Mouse (Mus musculus): ENCODE data around the gene Olfr47. TPM values are rescaled to one million over a fixed set of nuclear protein-coding genes. Genes with fewer than 3 reads are reported as not detected.
"Not testable (repeated sequence)": the region's sequence is repeated elsewhere in the genome, so short reads cannot be mapped to it uniquely, and the experiment has no call there.

The Olfr47 gene
- not detected in 2 replicates for polyA plus RNA-seq (2016; fragmentation: Nextera tagmentation; extraction: Ambion mirVana)

DNA sequence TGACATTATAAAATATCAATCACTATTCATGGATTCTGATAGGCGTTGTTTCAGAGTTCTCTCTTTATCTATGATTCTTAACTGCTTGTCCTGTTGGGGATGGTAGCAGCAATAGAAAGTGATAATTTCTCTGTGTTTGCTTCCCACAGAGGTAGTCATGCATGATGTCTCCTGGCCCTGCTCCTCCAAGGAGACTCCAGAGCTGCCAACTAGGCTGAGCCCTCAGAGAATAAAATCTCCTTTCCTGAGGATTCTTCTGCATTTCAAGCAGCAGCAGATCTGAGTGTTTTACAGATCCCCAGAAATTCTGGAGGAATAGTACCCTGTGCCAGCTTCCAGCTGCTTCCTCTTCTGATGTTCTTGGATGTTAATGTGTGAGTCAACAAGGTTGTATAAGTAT is at the start of gene Olfr47:
Gene Olfr47, plus strand, starts transcription at position 275 of the 400 bp plus-strand sequence.
- H3K36me3 ChIP-seq; H3K9me3 ChIP-seq (replicated peaks); ATAC-seq; H3K9ac ChIP-seq; H3K27ac ChIP-seq; H3K27me3 ChIP-seq (replicated peaks); H3K4me2 ChIP-seq; H3K4me1 ChIP-seq; H3K4me3 ChIP-seq: not testable (repeated sequence)
- 60% methylated on average over 1 of the region's 1 CpGs for WGBS (ENCODE audit: insufficient replicate concordance)

DNA sequence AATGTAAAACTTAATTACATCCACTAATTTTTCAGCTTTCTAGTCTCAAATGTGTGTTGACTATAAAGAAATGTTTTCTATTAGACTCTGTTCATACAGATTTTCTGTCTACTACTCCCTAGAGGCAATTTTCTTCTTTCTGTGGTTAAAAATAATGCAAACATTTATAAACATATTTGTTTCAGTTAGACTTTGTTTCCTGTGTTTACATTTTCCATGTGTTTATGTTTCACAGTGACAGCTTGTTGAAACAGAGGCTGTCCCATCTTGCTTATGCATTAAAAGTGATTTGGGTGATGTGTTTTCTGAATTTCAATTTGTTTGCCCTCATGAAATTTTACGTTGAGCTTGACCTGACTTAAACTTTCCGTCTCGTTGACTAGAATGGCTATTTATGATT is 40.3 kb upstream of the Olfr47 start:
- Histone ChIP-seq H3K4me2 (no peak overlapping the region), H3K27me3 (replicated peaks) (no peaks in the 10 kb centered on the region), H3K9me3 (replicated peaks) (no peaks in the 10 kb centered on the region), H3K9ac (no peak overlapping the region), H3K4me3 (no peak overlapping the region), H3K36me3 (no peaks in the 10 kb centered on the region), H3K4me1 (no peaks in the 10 kb centered on the region), H3K27ac (no peak overlapping the region)
- no peak for ATAC-seq
- 64% methylated on average over 3 of the region's 3 CpGs for WGBS (ENCODE audit: insufficient replicate concordance)

DNA sequence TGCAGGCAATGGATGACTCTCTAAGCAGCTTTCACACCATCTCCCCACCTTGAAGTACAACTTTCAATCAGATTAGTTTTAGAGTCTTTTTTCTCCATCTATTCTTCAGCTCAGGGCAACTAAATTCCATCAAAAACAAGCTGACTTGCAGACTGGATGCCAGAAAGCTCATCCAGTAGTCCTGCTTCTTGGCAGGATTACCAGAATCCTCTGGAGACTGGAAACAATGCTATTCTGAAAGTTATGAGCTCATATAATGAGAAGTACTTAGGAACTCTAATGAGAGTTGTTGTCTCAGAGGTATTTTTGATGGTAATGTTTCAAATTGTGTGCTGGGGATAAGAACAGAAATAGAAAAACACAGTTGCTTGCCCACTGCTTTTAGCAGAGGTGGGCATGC is 34.5 kb upstream of the Olfr47 start, which contains the start of gene Olfr435:
Gene Olfr435, plus strand, starts transcription at position 366 of the 400 bp plus-strand sequence.
- H3K4me1 ChIP-seq, result no peaks in the 10 kb centered on the region

DNA sequence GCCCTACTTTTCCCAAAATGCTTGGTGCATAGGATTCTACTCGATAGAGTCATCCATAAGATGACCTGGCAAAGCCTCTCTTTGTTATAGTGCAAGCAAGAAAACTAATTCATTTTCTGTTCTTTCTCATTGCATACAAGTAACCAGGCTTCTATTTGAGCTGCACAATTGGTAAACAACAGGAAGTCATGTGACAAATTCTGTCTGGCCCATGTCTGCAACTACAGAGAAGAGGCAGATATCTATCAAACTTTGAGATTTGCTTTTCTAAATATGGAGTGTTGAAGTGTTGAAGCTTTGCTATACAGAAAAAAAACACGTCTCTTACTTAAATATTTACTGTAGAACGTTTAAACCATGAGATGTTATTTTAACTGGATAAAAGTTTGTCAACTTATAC is 33.2 kb upstream of the Olfr47 start:
- no peak overlapping the region for H3K4me3 ChIP-seq
- no peak overlapping the region for H3K9ac ChIP-seq
- no peaks in the 10 kb centered on the region for H3K9me3 ChIP-seq (replicated peaks)
- no peaks in the 10 kb centered on the region for H3K4me1 ChIP-seq
- 52% methylated on average over 3 of the region's 3 CpGs for WGBS (ENCODE audit: insufficient replicate concordance)
- no peak overlapping the region for H3K27ac ChIP-seq
- H3K4me2 ChIP-seq, result no peak overlapping the region
- no peaks in the 10 kb centered on the region for H3K36me3 ChIP-seq
- no peaks in the 10 kb centered on the region for H3K27me3 ChIP-seq (replicated peaks)
- ATAC-seq, result no peak

More for the DNA sequence above, 34.5 kb upstream of the Olfr47 start, which contains the start of gene Olfr435:
- H3K9ac ChIP-seq, result no peak within 1 kb of the TSS
- no peaks in the 10 kb centered on the region for H3K9me3 ChIP-seq (replicated peaks)
- no peaks in the 10 kb centered on the region for H3K36me3 ChIP-seq
- no peaks in the 10 kb centered on the region for H3K27me3 ChIP-seq (replicated peaks)
- ATAC-seq, result no peak
- H3K4me3 ChIP-seq, result no peak within 1 kb of the TSS
- no peak within 1 kb of the TSS for H3K27ac ChIP-seq
- no peak within 1 kb of the TSS for H3K4me2 ChIP-seq

DNA sequence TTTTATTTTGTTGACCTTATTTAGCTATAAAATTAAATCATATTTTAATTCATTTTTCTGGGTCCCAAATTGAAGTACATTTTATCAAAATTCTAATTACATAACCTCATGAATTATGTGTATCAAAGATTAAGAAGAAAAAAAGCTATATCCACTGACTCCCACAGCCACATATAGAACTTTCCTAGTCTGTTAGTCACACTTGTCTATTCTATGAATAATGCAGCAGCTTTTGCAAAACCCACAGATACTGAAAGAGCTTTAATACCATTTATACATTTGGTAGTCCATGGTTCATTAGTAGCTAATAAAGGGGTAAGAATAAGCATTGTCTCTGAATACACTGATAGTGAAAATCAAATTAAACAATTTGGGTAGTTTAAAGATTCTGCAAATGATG is 28.5 kb upstream of the Olfr47 start:
- no peak overlapping the region for H3K9ac ChIP-seq
- H3K36me3 ChIP-seq, result no peaks in the 10 kb centered on the region
- no peak overlapping the region for H3K4me3 ChIP-seq
- no peak overlapping the region for H3K4me2 ChIP-seq
- no peak for ATAC-seq
- no peaks in the 10 kb centered on the region for H3K9me3 ChIP-seq (replicated peaks)
- no peaks in the 10 kb centered on the region for H3K27me3 ChIP-seq (replicated peaks)
- no peak overlapping the region for H3K27ac ChIP-seq
- H3K4me1 ChIP-seq, result no peaks in the 10 kb centered on the region

DNA sequence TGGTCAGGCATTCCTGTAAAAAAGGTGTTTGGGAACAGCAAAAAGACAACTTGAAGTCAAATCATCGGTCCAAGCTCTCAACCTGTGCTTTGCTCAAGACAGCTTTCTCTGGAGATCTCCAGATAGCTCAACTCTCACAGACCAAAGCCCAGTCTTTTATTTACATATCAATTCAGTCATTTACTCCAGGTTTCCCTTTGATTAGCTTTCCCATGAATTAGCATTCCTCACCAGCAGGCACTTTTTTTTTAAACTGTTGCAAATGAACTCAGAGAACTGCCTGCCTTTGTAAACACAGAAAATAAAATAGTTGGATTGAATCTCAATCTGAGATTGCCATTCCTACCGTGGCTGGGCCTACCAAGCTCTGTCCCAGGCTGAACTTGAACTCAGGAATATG is 26.0 kb upstream of the Olfr47 start:
- Histone ChIP-seq H3K27me3 (replicated peaks) (no peaks in the 10 kb centered on the region), H3K4me3 (no peak overlapping the region), H3K27ac (no peak overlapping the region), H3K9me3 (replicated peaks) (no peaks in the 10 kb centered on the region), H3K9ac (no peak overlapping the region), H3K4me1 (no peaks in the 10 kb centered on the region), H3K4me2 (no peak overlapping the region), H3K36me3 (no peaks in the 10 kb centered on the region)
- ATAC-seq, result no peak
- WGBS (ENCODE audit: insufficient replicate concordance), result 38% methylated on average over 2 of the region's 2 CpGs

DNA sequence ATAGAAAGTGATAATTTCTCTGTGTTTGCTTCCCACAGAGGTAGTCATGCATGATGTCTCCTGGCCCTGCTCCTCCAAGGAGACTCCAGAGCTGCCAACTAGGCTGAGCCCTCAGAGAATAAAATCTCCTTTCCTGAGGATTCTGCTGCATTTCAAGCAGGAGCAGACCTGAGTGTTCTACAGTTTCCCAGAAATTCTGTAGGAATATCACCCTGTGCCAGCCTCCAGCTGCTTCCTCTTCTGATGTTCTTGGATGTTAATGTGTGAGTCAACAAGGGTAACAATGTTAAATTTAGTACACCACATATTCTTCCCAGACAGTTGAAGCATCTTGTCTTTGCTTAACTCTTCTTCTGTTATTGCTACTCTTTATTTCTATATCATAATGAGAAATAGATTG is 18.5 kb upstream of the Olfr47 start, which contains the start of gene Olfr434:
Gene Olfr434, plus strand, starts transcription at position 149 of the 400 bp plus-strand sequence.
- H3K36me3 ChIP-seq; H3K4me1 ChIP-seq; ATAC-seq; H3K4me3 ChIP-seq; H3K9me3 ChIP-seq (replicated peaks); H3K27ac ChIP-seq; H3K9ac ChIP-seq; H3K27me3 ChIP-seq (replicated peaks); H3K4me2 ChIP-seq: not testable (repeated sequence)

DNA sequence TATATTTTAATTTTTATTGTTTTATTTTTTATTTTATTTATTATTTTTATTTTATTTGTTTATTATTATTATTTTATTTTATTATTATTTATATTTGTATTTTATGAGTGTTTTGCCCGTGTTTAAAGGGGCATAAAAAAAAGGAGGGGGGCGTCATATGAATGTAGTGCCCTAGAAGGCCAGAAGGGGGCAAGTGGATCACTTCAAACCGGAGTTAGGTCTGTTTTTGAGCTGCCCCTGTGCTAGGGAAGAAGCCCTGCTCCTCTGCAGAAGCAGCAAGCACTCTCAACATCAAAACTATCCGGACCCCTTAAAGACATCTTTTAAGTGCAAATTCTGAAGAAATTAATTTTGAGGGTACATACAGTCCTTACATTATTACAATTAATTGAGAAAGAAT is 10.7 kb downstream of the Olfr47 start:
- no peak overlapping the region for H3K4me3 ChIP-seq
- H3K4me1 ChIP-seq, result no peaks in the 10 kb centered on the region
- no peak overlapping the region for H3K4me2 ChIP-seq
- H3K27ac ChIP-seq, result no peak overlapping the region
- no peaks in the 10 kb centered on the region for H3K27me3 ChIP-seq (replicated peaks)
- WGBS (ENCODE audit: insufficient replicate concordance), result 6% methylated on average over 4 of the region's 4 CpGs
- no peaks in the 10 kb centered on the region for H3K9me3 ChIP-seq (replicated peaks)
- no peak for ATAC-seq
- no peak overlapping the region for H3K9ac ChIP-seq
- H3K36me3 ChIP-seq, result no peaks in the 10 kb centered on the region

DNA sequence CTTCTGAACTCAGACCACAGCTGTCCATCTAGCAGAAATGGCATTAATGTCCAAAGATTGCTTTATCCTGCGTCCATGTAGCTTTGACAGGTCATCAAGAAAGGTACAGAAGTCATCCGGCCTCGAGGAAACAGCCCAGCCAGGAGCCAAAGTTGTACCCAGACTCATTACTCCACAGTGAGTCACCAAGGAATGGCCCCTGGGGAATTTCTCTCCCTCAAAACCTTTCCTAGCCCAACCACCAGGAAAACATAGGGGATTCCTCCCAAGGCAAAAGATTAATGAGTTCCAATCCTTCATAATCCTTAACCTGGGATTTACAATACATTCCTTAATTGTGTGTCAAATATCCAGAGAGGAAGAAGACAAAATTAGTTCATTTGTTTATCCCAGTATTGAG is 16.1 kb downstream of the Olfr47 start:
- ATAC-seq, result no peak
- Histone ChIP-seq H3K27me3 (replicated peaks) (no peaks in the 10 kb centered on the region), H3K4me1 (0 out of 2 replicates have a peak, but pooled peaks cover 3% of the 10 kb centered on the region), H3K27ac (no peak overlapping the region), H3K9ac (no peak overlapping the region), H3K4me3 (no peak overlapping the region), H3K36me3 (no peaks in the 10 kb centered on the region), H3K4me2 (no peak overlapping the region), H3K9me3 (replicated peaks) (no peaks in the 10 kb centered on the region)
- 41% methylated on average over 3 of the region's 3 CpGs for WGBS (ENCODE audit: insufficient replicate concordance)

DNA sequence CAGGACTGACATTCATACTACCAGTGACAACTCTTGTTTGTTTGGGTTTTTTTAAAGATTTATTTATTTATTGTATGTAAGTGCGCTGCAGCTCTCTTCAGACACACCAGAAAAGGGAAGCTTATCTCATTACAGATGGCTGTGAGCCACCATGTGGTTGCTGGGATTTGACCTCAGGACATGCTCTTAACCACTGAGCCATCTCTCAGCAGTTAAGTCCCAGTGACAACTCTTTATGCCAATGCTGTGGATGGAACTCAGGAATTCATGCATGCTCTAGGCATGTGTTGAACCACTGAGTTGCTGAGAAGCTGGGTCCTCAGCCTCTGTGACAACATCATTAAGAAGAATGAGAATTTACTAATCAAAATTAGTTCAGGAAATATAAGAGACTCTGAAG is 21.7 kb downstream of the Olfr47 start:
- Histone ChIP-seq H3K27me3 (replicated peaks) (no peaks in the 10 kb centered on the region), H3K4me3 (no peak overlapping the region), H3K36me3 (no peaks in the 10 kb centered on the region), H3K4me1 (0 out of 2 replicates have a peak, but pooled peaks cover 3% of the 10 kb centered on the region), H3K9me3 (replicated peaks) (no peaks in the 10 kb centered on the region), H3K4me2 (no peak overlapping the region), H3K27ac (no peak overlapping the region), H3K9ac (no peak overlapping the region)
- 24% methylated on average over 1 of the region's 1 CpGs for WGBS (ENCODE audit: insufficient replicate concordance)
- no peak for ATAC-seq

DNA sequence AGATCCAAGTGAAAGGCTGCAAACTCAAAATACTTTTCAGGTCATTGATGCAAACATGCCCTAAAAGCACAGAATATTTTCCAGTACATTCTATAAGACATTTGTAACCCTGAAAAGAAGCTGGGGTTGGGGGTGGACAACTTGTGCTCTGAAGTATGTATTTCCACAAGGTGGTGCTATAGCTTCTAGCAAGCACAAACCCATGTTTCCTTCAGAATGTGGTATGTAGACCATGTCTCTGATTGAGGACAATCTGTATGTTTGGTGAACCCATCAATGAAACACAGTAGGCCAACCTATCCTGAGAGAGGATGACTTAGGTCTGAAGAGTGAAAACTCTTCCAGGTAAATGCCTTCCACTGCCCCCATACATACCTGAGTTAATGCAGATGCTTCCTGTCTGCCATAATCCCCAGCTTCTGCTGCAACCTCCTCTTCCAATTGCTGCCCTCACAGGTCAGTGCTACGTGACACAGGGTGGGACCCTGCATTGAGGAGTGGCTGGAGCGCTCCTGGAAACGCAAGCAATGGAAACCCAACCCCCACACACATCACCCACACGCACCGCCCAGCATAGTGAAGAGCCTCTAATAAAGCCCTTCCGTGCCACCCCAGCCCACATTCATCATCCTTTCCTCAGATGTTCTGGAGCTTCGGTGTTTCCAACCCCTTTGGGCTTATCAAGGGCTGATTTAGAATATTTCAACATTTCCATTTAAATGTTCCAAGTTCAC is 23.0 kb downstream of the Olfr47 start:
- H3K4me3 ChIP-seq, result no peak overlapping the region
- H3K27ac ChIP-seq, result no peak overlapping the region
- no peak for ATAC-seq
- H3K9ac ChIP-seq, result no peak overlapping the region
- H3K9me3 ChIP-seq (replicated peaks), result no peaks in the 10 kb centered on the region
- no peak overlapping the region for H3K4me2 ChIP-seq
- H3K4me1 ChIP-seq, result 0 out of 2 replicates have a peak, but pooled peaks cover 3% of the 10 kb centered on the region
- no peaks in the 10 kb centered on the region for H3K27me3 ChIP-seq (replicated peaks)
- H3K36me3 ChIP-seq, result no peaks in the 10 kb centered on the region
- 58% methylated on average over 7 of the region's 7 CpGs for WGBS (ENCODE audit: insufficient replicate concordance)

DNA sequence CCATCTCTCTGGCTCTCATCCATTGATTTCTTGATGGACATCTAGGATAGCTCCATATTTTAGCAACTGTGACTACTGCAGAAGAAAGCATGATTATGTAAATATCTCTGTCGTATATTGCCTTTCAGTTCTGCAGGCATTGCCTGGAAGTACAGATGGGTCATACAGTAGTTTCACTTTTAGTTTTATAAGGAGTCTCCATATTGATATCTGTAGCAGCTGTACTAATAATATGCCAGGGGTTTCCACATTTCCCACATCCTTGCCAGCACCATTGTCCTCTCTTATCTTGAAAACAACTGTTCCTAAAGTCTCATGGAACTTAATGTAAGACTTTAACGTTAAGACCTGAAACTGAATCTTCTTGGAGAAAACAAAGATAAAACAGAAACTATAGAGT is 29.4 kb downstream of the Olfr47 start:
- no peak overlapping the region for H3K4me2 ChIP-seq
- peaks cover 13% of the 10 kb centered on the region for H3K27me3 ChIP-seq (replicated peaks)
- no peak for ATAC-seq
- H3K9ac ChIP-seq, result no peak overlapping the region
- no peak overlapping the region for H3K4me3 ChIP-seq
- 0 out of 2 replicates have a peak, but pooled peaks cover 4% of the 10 kb centered on the region for H3K4me1 ChIP-seq
- WGBS (ENCODE audit: insufficient replicate concordance), result 45% methylated on average over 2 of the region's 2 CpGs
- no peaks in the 10 kb centered on the region for H3K9me3 ChIP-seq (replicated peaks)
- H3K36me3 ChIP-seq, result no peaks in the 10 kb centered on the region
- no peak overlapping the region for H3K27ac ChIP-seq

All from liver, embryonic 12.5 days (tissue).